In genomic region chr9:31225808-31226207, GRCm38 (mm10) we compare ENCODE assay signal across 16 mouse cellular contexts. TPM values are rescaled to one million over a fixed set of nuclear protein-coding genes. Genes with fewer than 3 reads are reported as not detected.
DNase-seq lines count a peak whose midpoint lies in the region; ATAC-seq and TF ChIP-seq lines count a peak whose summit lies in the region.
"Had no signal": no experiment of that assay in that cellular context is flagged by ENCODE, and none has a peak within 500 bp of the region (broad histone marks: within the 10 kb centered on the region; RNA-seq: fewer than 3 reads in every experiment).

No protein-coding gene starts in this region.

- peak; percentile 61 for DNase-seq in heart, adult 18-20 months
- DNase-seq in lung, embryonic 14.5 days = peak; percentile 48
- no peak for DNase-seq in lung, postnatal 14 days
- peak; percentile 72 for DNase-seq in heart, postnatal 0 days (ENCODE audit: low spot score)
- peak; percentile 17 for DNase-seq in right cerebral cortex, postnatal 4 days
- DNase-seq in midbrain, postnatal 0 days (ENCODE audit: low spot score) = no peak
- no peak for DNase-seq in thymus, adult 18-20 months
- DNase-seq: adrenal gland, postnatal 25 days; cerebellum, adult 18-20 months had no signal

- H3K4me1 ChIP-seq in heart, embryonic 11.5 days (ENCODE audit: control insufficient read depth, insufficient read depth, low read length) = no peaks in the 10 kb centered on the region; the same call in 1 of the 2 replicates
- H3K4me1 ChIP-seq in lung, embryonic 14.5 days (ENCODE audit: insufficient read depth) = no peaks in the 10 kb centered on the region
- 0 out of 2 replicates have a peak, but pooled peaks cover 4% of the 10 kb centered on the region for H3K4me1 ChIP-seq in heart, postnatal 0 days (ENCODE audit: control insufficient read depth, insufficient read depth)
- no peaks in the 10 kb centered on the region for H3K4me1 ChIP-seq in midbrain, postnatal 0 days (ENCODE audit: insufficient read depth, low read length)
- H3K4me1 ChIP-seq: hindbrain, embryonic 15.5 days had no signal

- no peak for TF ChIP-seq CTCF in lung, embryonic 14.5 days (IDR thresholded peaks at IDR 0.05; ENCODE audit: low read depth)
- TF ChIP-seq CTCF in heart, postnatal 0 days (IDR thresholded peaks at IDR 0.05; ENCODE audit: low read depth) = no peak
- no peak for TF ChIP-seq CTCF in midbrain, postnatal 0 days (IDR thresholded peaks at IDR 0.05)

- no peak for ATAC-seq in heart, embryonic 11.5 days (replicated peaks; ENCODE audit: insufficient number of reproducible peaks, low FRiP score, low TSS enrichment)
- no peak for ATAC-seq in lung, embryonic 14.5 days (ENCODE audit: insufficient read depth)
- peak; percentile 88 for ATAC-seq in heart, postnatal 0 days (ENCODE audit: insufficient read depth, low read depth)
- ATAC-seq in midbrain, postnatal 0 days (ENCODE audit: low FRiP score) = no peak
- ATAC-seq: CD4-positive, CD25-positive, alpha-beta regulatory T cell, adult 4 months; forebrain, embryonic 13.5 days had no signal

- no peak overlapping the region for H3K27ac ChIP-seq in heart, embryonic 11.5 days (ENCODE audit: low read depth, low read length)
- H3K27ac ChIP-seq in lung, embryonic 14.5 days (ENCODE audit: low read depth) = no peak overlapping the region
- H3K27ac ChIP-seq in heart, postnatal 0 days (ENCODE audit: low read depth) = no peak overlapping the region
- H3K27ac ChIP-seq in midbrain, postnatal 0 days (ENCODE audit: low read depth, low read length) = no peak overlapping the region
- H3K27ac ChIP-seq: embryonic facial prominence, embryonic 13.5 days; forebrain, embryonic 13.5 days; hindbrain, embryonic 15.5 days; limb, embryonic 10.5 days; macrophage had no signal

- no peaks in the 10 kb centered on the region for H3K36me3 ChIP-seq in heart, embryonic 11.5 days (ENCODE audit: control insufficient read depth, insufficient read depth, low read length)
- no peaks in the 10 kb centered on the region for H3K36me3 ChIP-seq in lung, embryonic 14.5 days (ENCODE audit: insufficient read depth)
- no peaks in the 10 kb centered on the region for H3K36me3 ChIP-seq in heart, postnatal 0 days (replicated peaks; ENCODE audit: control insufficient read depth, insufficient read depth, low read length)
- H3K36me3 ChIP-seq in midbrain, postnatal 0 days (ENCODE audit: insufficient read depth, low read length) = no peaks in the 10 kb centered on the region
- H3K36me3 ChIP-seq: embryonic facial prominence, embryonic 13.5 days; hindbrain, embryonic 15.5 days; limb, embryonic 10.5 days had no signal

- H3K4me3 ChIP-seq in heart, embryonic 11.5 days (ENCODE audit: low read depth, low read length) = no peak overlapping the region
- H3K4me3 ChIP-seq in lung, embryonic 14.5 days (ENCODE audit: low read depth, low read length) = no peak overlapping the region
- H3K4me3 ChIP-seq in heart, postnatal 0 days (ENCODE audit: low read depth, low read length) = no peak overlapping the region
- no peak overlapping the region for H3K4me3 ChIP-seq in midbrain, postnatal 0 days (ENCODE audit: low read depth, low read length)
- H3K4me3 ChIP-seq: embryonic facial prominence, embryonic 13.5 days; forebrain, embryonic 13.5 days; hindbrain, embryonic 15.5 days; limb, embryonic 10.5 days had no signal

- no peaks in the 10 kb centered on the region for H3K27me3 ChIP-seq in heart, embryonic 11.5 days (ENCODE audit: control insufficient read depth, insufficient read depth, low read length)
- no peaks in the 10 kb centered on the region for H3K27me3 ChIP-seq in lung, embryonic 14.5 days (ENCODE audit: insufficient read depth, low read length)
- H3K27me3 ChIP-seq in heart, postnatal 0 days (ENCODE audit: control insufficient read depth, insufficient read depth, low read length) = no peaks in the 10 kb centered on the region
- H3K27me3 ChIP-seq in midbrain, postnatal 0 days (ENCODE audit: insufficient read depth, low read length) = no peaks in the 10 kb centered on the region
- H3K27me3 ChIP-seq: embryonic facial prominence, embryonic 13.5 days; forebrain, embryonic 13.5 days; hindbrain, embryonic 15.5 days had no signal

- H3K9ac ChIP-seq in heart, embryonic 11.5 days (ENCODE audit: low read depth, low read length) = no peak overlapping the region
- no peak overlapping the region for H3K9ac ChIP-seq in lung, embryonic 14.5 days
- no peak overlapping the region for H3K9ac ChIP-seq in heart, postnatal 0 days (replicated peaks; ENCODE audit: low read depth, low read length)
- H3K9ac ChIP-seq in midbrain, postnatal 0 days (replicated peaks; ENCODE audit: low read length, poor library complexity, severe bottlenecking) = no peak overlapping the region
- H3K9ac ChIP-seq: embryonic facial prominence, embryonic 13.5 days; forebrain, embryonic 13.5 days; hindbrain, embryonic 15.5 days had no signal

- H3K9me3 ChIP-seq in heart, embryonic 11.5 days (replicated peaks; ENCODE audit: control insufficient read depth, low read length) = no peaks in the 10 kb centered on the region
- no peaks in the 10 kb centered on the region for H3K9me3 ChIP-seq in lung, embryonic 14.5 days (ENCODE audit: low read depth, low read length)
- H3K9me3 ChIP-seq in heart, postnatal 0 days (replicated peaks; ENCODE audit: control insufficient read depth, low read length) = no peaks in the 10 kb centered on the region
- no peaks in the 10 kb centered on the region for H3K9me3 ChIP-seq in midbrain, postnatal 0 days (ENCODE audit: low read length)
- H3K9me3 ChIP-seq: embryonic facial prominence, embryonic 13.5 days; forebrain, embryonic 13.5 days; hindbrain, embryonic 15.5 days; limb, embryonic 10.5 days had no signal

- no peak for TF ChIP-seq EP300 in heart, postnatal 0 days (IDR thresholded peaks at IDR 0.05; ENCODE audit: low read depth)

- no peak overlapping the region for H3K4me2 ChIP-seq in heart, embryonic 11.5 days
- H3K4me2 ChIP-seq in lung, embryonic 14.5 days = no peak overlapping the region
- H3K4me2 ChIP-seq in heart, postnatal 0 days (ENCODE audit: low read depth, low read length) = no peak overlapping the region
- H3K4me2 ChIP-seq in midbrain, postnatal 0 days (ENCODE audit: low read depth, low read length, poor library complexity, severe bottlenecking) = no peak overlapping the region
- H3K4me2 ChIP-seq: embryonic facial prominence, embryonic 13.5 days; forebrain, embryonic 13.5 days; hindbrain, embryonic 15.5 days had no signal

- WGBS in heart, embryonic 11.5 days (ENCODE audit: insufficient replicate concordance) = 78% methylated on average over 11 of the region's 11 CpGs
- 77% methylated on average over 11 of the region's 11 CpGs for WGBS in lung, embryonic 14.5 days
- WGBS in heart, postnatal 0 days = 45% methylated on average over 11 of the region's 11 CpGs
- 72% methylated on average over 11 of the region's 11 CpGs for WGBS in midbrain, postnatal 0 days

RNA-seq across cellular contexts. Expression of gene Aplp2, which starts 14.2 kb away (rescaled TPM):
- total RNA-seq in heart, adult 18-20 months (2021) = 100 to 1,000 TPM; 318 to 322 TPM
- polyA plus RNA-seq in heart, embryonic 11.5 days (2014; fragmentation: Nextera tagmentation; extraction: Ambion mirVana) = 271 and 345 TPM in 2 replicates
- polyA plus RNA-seq in lung, embryonic 14.5 days (2014; fragmentation: Nextera tagmentation; extraction: Ambion mirVana) = 390 and 394 TPM in 2 replicates
- 305 and 331 TPM in 2 replicates for total RNA-seq in heart, postnatal 0 days (2014; rRNA removed; ENCODE audit: low replicate concordance)
- polyA plus RNA-seq in heart, postnatal 0 days (2015; fragmentation: Nextera tagmentation; extraction: Ambion mirVana) = 301 and 312 TPM in 2 replicates
- 379 and 425 TPM in 2 replicates for total RNA-seq in midbrain, postnatal 0 days (2014; rRNA removed)
- polyA plus RNA-seq in midbrain, postnatal 0 days (2015; fragmentation: Nextera tagmentation; extraction: Ambion mirVana) = 406 and 441 TPM in 2 replicates

RNA-seq across cellular contexts. Expression of gene Prdm10, which starts 54.5 kb away (rescaled TPM):
- 1 to 10 TPM; 4.2 to 5.0 TPM for total RNA-seq in heart, adult 18-20 months (2021)
- 4.7 and 5.5 TPM in 2 replicates for polyA plus RNA-seq in heart, embryonic 11.5 days (2014; fragmentation: Nextera tagmentation; extraction: Ambion mirVana)
- 5.7 and 6.7 TPM in 2 replicates for polyA plus RNA-seq in lung, embryonic 14.5 days (2014; fragmentation: Nextera tagmentation; extraction: Ambion mirVana)
- 2.6 and 5.8 TPM in 2 replicates for total RNA-seq in heart, postnatal 0 days (2014; rRNA removed; ENCODE audit: low replicate concordance)
- polyA plus RNA-seq in heart, postnatal 0 days (2015; fragmentation: Nextera tagmentation; extraction: Ambion mirVana) = 1.2 and 1.3 TPM in 2 replicates
- 14.8 and 17.3 TPM in 2 replicates for total RNA-seq in midbrain, postnatal 0 days (2014; rRNA removed)
- 4.6 and 5.0 TPM in 2 replicates for polyA plus RNA-seq in midbrain, postnatal 0 days (2015; fragmentation: Nextera tagmentation; extraction: Ambion mirVana)

Comparison
In these comparisons a context has a peak if more than half of its experiments do, and no peak if none do; other contexts are left out.
1. DNase-seq: peak in heart, adult 18-20 months (2 of 2), lung, embryonic 14.5 days (single experiment), heart, postnatal 0 days (single experiment) and right cerebral cortex, postnatal 4 days (single experiment); none in lung, postnatal 14 days (single experiment), midbrain, postnatal 0 days (single experiment) and thymus, adult 18-20 months (0 of 2).